Mouse (Mus musculus): ENCODE measurements at regions not wholly inside any gene's neighbourhood (a gene's known extent, or its start where the extent isn't known, plus 50 kb on each side); places are given as distances from the start of the nearest gene placed in this dataset.
"Not testable (repeated sequence)": the region's sequence is repeated elsewhere in the genome, so short reads cannot be mapped to it uniquely, and the experiment has no call there.

DNA sequence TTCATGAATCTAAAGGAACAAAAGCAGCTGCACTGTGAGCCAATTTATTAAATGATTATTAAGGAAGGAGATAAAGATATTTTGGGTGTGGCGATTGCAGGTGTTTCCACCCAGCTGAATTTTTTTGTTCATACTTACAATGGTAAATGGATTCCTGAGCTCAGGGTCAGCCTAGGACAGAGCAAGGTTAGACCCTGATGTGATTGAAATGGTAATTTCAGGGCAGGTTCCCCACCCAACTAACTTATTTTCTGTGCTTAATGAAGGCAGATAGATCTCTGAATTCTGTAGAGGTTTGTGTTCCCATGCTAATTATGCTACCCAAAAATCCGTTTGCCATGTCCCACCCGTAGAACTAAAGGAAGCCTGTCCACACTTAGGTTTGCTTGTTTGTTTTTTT lies 258.8 kb upstream of the St6gal2 start:
- Histone ChIP-seq H3K27me3 (ENCODE audit: insufficient read depth, low read length) (no peaks in the 10 kb centered on the region), H3K27ac (ENCODE audit: low read depth, low read length) (no peak overlapping the region), H3K9me3 (ENCODE audit: low read length) (no peaks in the 10 kb centered on the region), H3K36me3 (ENCODE audit: insufficient read depth) (no peaks in the 10 kb centered on the region), H3K9ac (no peak overlapping the region), H3K4me2 (ENCODE audit: low read depth) (no peak overlapping the region), H3K4me3 (ENCODE audit: low read depth, low read length) (no peak overlapping the region), H3K4me1 (ENCODE audit: insufficient read depth) (no peaks in the 10 kb centered on the region)
- 79% methylated on average over 3 of the region's 3 CpGs for WGBS
- TF ChIP-seq CTCF (IDR thresholded peaks at IDR 0.05; ENCODE audit: low read depth): no peak
- ATAC-seq: no peak
- DNase-seq: no peak

DNA sequence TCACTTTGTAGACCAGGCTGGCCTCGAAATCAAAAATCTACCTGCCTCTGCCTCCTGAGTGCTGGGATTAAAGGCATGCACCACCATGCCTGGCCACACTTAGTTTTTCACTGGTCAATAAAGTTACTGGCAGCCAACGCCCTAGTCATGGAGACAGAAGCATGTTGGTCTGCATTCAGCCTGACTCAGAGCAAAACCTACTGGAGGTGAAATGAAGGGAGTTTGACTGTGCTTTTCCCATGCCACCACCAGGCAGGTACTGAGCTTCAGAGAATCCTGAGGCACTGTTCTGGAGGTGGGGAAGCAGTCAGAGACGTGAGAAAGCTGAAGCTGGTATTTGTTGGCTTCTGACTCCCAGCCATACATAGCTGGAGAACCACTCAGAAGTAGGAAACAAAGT lies 258.4 kb upstream of the St6gal2 start:
- Histone ChIP-seq H3K4me1 (ENCODE audit: insufficient read depth) (no peaks in the 10 kb centered on the region), H3K4me2 (ENCODE audit: low read depth) (no peak overlapping the region), H3K4me3 (ENCODE audit: low read depth, low read length) (no peak overlapping the region), H3K9ac (no peak overlapping the region), H3K9me3 (ENCODE audit: low read length) (no peaks in the 10 kb centered on the region), H3K27ac (ENCODE audit: low read depth, low read length) (no peak overlapping the region), H3K36me3 (ENCODE audit: insufficient read depth) (no peaks in the 10 kb centered on the region), H3K27me3 (ENCODE audit: insufficient read depth, low read length) (no peaks in the 10 kb centered on the region)
- 84% methylated on average over 3 of the region's 3 CpGs for WGBS
- DNase-seq (no peak), ATAC-seq (no peak)
- TF ChIP-seq CTCF (IDR thresholded peaks at IDR 0.05; ENCODE audit: low read depth): no peak

DNA sequence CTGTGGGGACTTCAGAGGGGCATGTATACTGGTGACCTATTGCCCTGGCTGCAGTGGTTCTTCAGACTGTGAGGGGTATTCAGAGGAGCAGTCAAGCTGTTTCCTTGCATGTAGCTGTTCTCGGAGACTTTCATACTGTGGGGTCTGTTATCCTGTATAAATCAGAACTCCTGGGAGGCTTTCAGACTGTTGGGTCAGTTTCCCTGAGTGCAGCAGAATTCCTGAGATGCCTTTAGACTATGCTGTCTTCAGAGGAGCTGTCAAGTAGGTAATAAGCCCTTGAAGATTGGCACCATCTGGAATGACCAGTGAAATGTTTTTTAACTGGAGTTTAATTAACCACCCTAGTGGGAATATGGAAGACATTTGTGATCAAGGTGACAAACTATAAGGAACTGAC lies 238.6 kb upstream of the St6gal2 start:
- H3K9ac ChIP-seq: no peak overlapping the region
- WGBS: 81% methylated on average over 1 of the region's 1 CpGs
- no peak overlapping the region for H3K4me3 ChIP-seq (ENCODE audit: low read depth, low read length)
- no peak for TF ChIP-seq CTCF (IDR thresholded peaks at IDR 0.05; ENCODE audit: low read depth)
- H3K4me1 ChIP-seq (ENCODE audit: insufficient read depth): no peaks in the 10 kb centered on the region
- no peaks in the 10 kb centered on the region for H3K36me3 ChIP-seq (ENCODE audit: insufficient read depth)
- ATAC-seq (no peak), DNase-seq (no peak)
- H3K27ac ChIP-seq (ENCODE audit: low read depth, low read length): no peak overlapping the region
- no peaks in the 10 kb centered on the region for H3K27me3 ChIP-seq (ENCODE audit: insufficient read depth, low read length)
- H3K9me3 ChIP-seq (ENCODE audit: low read length): no peaks in the 10 kb centered on the region
- H3K4me2 ChIP-seq (ENCODE audit: low read depth): no peak overlapping the region

DNA sequence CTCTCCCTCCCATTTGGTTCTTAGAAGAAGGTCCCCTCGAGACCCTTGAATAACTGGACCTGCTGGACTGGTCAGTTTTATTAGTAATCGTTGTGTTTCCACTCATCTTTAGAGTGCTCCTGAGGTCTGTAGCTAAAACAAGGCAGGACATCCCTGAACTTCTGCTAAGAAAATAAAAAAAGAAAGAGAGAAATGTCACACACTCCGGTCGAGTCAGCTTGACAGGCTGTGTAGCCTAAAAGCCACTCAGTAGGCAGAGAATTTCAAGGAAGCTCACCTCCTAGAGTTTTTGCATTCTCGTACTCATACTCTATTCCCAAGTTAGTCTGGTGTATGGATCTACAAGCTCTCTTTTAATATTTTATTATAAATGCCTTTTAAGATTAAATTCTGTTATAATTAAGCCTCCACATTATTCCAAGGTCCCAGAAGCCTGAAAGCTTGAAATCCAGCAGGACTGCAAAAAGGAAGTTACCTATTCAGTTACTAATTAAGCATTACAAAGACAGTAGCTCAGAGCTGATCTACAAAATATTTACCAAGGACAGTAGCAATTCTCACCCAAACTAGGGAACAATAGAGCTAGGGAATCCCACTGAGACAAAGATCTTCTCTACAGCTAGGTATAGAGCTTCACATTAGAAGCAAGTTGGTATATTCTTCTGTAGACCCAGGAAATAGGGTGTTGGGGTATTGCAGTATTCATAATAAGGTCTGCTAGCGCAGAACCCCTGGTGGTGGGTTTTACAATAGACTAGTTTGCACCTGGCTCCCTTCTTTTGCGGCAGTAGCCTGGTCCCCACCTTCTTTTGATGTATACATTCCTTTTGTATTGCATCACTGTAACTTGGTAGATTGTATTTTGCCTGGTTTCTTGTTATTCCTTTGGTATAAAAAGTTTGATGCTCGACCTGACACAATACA lies 226.7 kb upstream of the St6gal2 start:
- H3K27ac ChIP-seq (ENCODE audit: low read depth, low read length); H3K27me3 ChIP-seq (ENCODE audit: insufficient read depth, low read length); H3K9ac ChIP-seq; ATAC-seq; H3K36me3 ChIP-seq (ENCODE audit: insufficient read depth); H3K4me3 ChIP-seq (ENCODE audit: low read depth, low read length); H3K4me1 ChIP-seq (ENCODE audit: insufficient read depth); H3K9me3 ChIP-seq (ENCODE audit: low read length); DNase-seq; H3K4me2 ChIP-seq (ENCODE audit: low read depth): not testable (repeated sequence)
- 85% methylated on average over 8 of the region's 8 CpGs for WGBS

GRCm38 (mm10) chr17:55224058-55224457 lies 221.1 kb upstream of the St6gal2 start:
- Histone ChIP-seq H3K27me3 (ENCODE audit: insufficient read depth, low read length) (no peaks in the 10 kb centered on the region), H3K9me3 (ENCODE audit: low read length) (no peaks in the 10 kb centered on the region), H3K27ac (ENCODE audit: low read depth, low read length) (no peak overlapping the region), H3K36me3 (ENCODE audit: insufficient read depth) (no peaks in the 10 kb centered on the region), H3K4me1 (ENCODE audit: insufficient read depth) (no peaks in the 10 kb centered on the region), H3K9ac (no peak overlapping the region), H3K4me3 (ENCODE audit: low read depth, low read length) (no peak overlapping the region), H3K4me2 (ENCODE audit: low read depth) (no peak overlapping the region)
- no peak for TF ChIP-seq CTCF (IDR thresholded peaks at IDR 0.05; ENCODE audit: low read depth)
- ATAC-seq (no peak), DNase-seq (no peak)
- 55% methylated on average over 3 of the region's 3 CpGs for WGBS

DNA sequence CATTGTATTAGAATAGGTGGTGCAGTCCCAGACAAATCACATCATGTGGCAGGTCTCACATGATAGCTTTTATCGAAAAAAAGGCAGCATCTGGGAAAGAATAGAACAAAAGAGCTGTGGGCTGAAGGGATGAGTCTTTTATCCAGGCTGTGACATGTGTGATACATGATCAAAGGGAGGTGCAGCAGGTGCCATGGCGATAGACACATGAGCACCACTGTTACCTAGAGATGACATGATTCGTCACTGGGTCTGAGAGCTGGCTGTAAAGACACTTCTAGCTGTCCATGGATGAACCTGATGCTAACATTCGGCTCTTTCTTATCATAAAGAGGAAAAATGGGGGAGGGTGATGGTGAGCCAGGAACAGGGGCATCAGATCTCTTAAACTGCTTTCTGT lies 210.9 kb upstream of the St6gal2 start:
- DNase-seq (no peak), ATAC-seq (peak; percentile 50)
- WGBS: 69% methylated on average over 4 of the region's 4 CpGs
- no peak overlapping the region for H3K9ac ChIP-seq
- H3K27ac ChIP-seq (ENCODE audit: low read depth, low read length): no peak overlapping the region
- no peak for TF ChIP-seq CTCF (IDR thresholded peaks at IDR 0.05; ENCODE audit: low read depth)
- H3K4me2 ChIP-seq (ENCODE audit: low read depth): no peak overlapping the region
- H3K4me3 ChIP-seq (ENCODE audit: low read depth, low read length): no peak overlapping the region
- no peaks in the 10 kb centered on the region for H3K27me3 ChIP-seq (ENCODE audit: insufficient read depth, low read length)
- no peaks in the 10 kb centered on the region for H3K36me3 ChIP-seq (ENCODE audit: insufficient read depth)
- H3K9me3 ChIP-seq (ENCODE audit: low read length): no peaks in the 10 kb centered on the region
- H3K4me1 ChIP-seq (ENCODE audit: insufficient read depth): no peaks in the 10 kb centered on the region

DNA sequence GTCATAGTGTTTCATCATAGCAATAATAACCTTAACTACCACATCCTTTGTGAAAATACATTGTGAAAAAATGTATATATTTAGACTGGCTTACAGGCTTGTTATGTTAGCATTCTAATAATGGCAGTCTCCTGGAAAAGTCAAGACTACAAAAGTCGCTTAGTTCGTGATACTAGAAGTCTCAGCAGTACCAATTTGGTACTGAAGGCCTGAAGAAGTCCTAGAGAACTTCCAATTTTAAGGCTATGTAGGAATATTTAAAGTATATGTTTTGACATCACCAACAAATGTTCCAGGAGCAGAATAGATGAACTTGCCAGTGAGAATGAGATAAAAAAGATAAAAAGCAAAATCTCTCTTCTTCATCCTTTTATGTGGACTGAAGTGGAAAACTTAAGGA lies 182.5 kb upstream of the St6gal2 start:
- WGBS: 92% methylated on average over 2 of the region's 2 CpGs
- no peak for TF ChIP-seq CTCF (IDR thresholded peaks at IDR 0.05; ENCODE audit: low read depth)
- no peak for ATAC-seq

More for the DNA sequence above, 182.5 kb upstream of the St6gal2 start:
- no peaks in the 10 kb centered on the region for H3K27me3 ChIP-seq (ENCODE audit: insufficient read depth, low read length)
- H3K4me3 ChIP-seq (ENCODE audit: low read depth, low read length): no peak overlapping the region
- no peak for DNase-seq
- no peaks in the 10 kb centered on the region for H3K4me1 ChIP-seq (ENCODE audit: insufficient read depth)
- no peak overlapping the region for H3K27ac ChIP-seq (ENCODE audit: low read depth, low read length)
- H3K9me3 ChIP-seq (ENCODE audit: low read length): no peaks in the 10 kb centered on the region
- no peaks in the 10 kb centered on the region for H3K36me3 ChIP-seq (ENCODE audit: insufficient read depth)
- H3K4me2 ChIP-seq (ENCODE audit: low read depth): no peak overlapping the region
- no peak overlapping the region for H3K9ac ChIP-seq
